Mouse (Mus musculus) lung, postnatal 0 days (tissue): ENCODE data around the gene Efl1.

Experiments used
- CTCF ChIP-seq: IDR thresholded peaks from 2 replicates; pipeline ENCODE4 v1.5.1; 2016; ENCODE audit warnings: antibody characterized with exemption, mild to moderate bottlenecking
- EP300 ChIP-seq: IDR thresholded peaks from 2 replicates; pipeline ENCODE4 v1.6.1; 2016; ENCODE audit warnings: antibody characterized with exemption, mild to moderate bottlenecking, control low read depth

- peak; percentile 74 for TF ChIP-seq EP300
- peak; percentile 33; the same call in 1 of the 2 replicates for TF ChIP-seq CTCF
Measured at GRCm38 (mm10) chr7:82752171-82753085, 104.0 kb downstream of the Efl1 start.
